Mouse (Mus musculus) liver, embryonic 13.5 days (tissue): ENCODE results near the gene Tex22. TPM values are rescaled to one million over a fixed set of nuclear protein-coding genes. Genes with fewer than 3 reads are reported as not detected.

ENCODE experiments used
- ATAC-seq: fragments of 200-750 bp; cut with Nextera tagmentation; 2 replicates; pipeline ENCODE4 v1.8.0; 2017; ENCODE audit warnings: low read depth, mild to moderate bottlenecking, moderate number of reproducible peaks, moderate library complexity
- DNase-seq: peaks from one replicate; pipeline ENCODE4 v3.0.0; 2022
- H3K27ac ChIP-seq: fragments of 300-500 bp; sonication (generic); 2 replicates; pipeline ENCODE4 v1.5.1; 2015; ENCODE audit warnings: moderate library complexity, mild to moderate bottlenecking, inconsistent platforms
- H3K27me3 ChIP-seq: fragments of 300-500 bp; sonication (generic); 2 replicates; pipeline ENCODE4 v1.6.1; 2015; ENCODE audit warnings: mild to moderate bottlenecking, inconsistent platforms
- H3K36me3 ChIP-seq: fragments of 300-500 bp; sonication (generic); 2 replicates; pipeline ENCODE4 v1.6.1; 2015; ENCODE audit warnings: mild to moderate bottlenecking, inconsistent platforms
- H3K4me1 ChIP-seq: fragments of 300-500 bp; sonication (generic); replicated peaks from 2 replicates; pipeline ENCODE4 v1.6.1; 2015; ENCODE audit warnings: inconsistent platforms
- H3K4me2 ChIP-seq: fragments of 300-500 bp; sonication (generic); 2 replicates; pipeline ENCODE4 v1.6.1; 2015; ENCODE audit warnings: inconsistent platforms, mild to moderate bottlenecking, moderate library complexity
- H3K4me3 ChIP-seq: fragments of 300-500 bp; sonication (generic); replicated peaks from 2 replicates; pipeline ENCODE4 v1.5.1; 2015; ENCODE audit warnings: mild to moderate bottlenecking, inconsistent platforms
- H3K9ac ChIP-seq: fragments of 300-500 bp; sonication (generic); 2 replicates; pipeline ENCODE4 v1.6.1; 2015; ENCODE audit warnings: mild to moderate bottlenecking, inconsistent platforms
- H3K9me3 ChIP-seq: fragments of 300-500 bp; sonication (generic); replicated peaks from 2 replicates; pipeline ENCODE4 v1.6.1; 2016; ENCODE audit warnings: inconsistent platforms
- WGBS: fragments of 180-500 bp; shearing (Covaris S2); methylation state at CpG from one replicate; pipeline ENCODE4 v1.1.7; 2015; ENCODE audit not compliant: insufficient replicate concordance; 5-methylcytosine and 5-hydroxymethylcytosine counted together
- polyA plus RNA-seq: library from polyadenylated mRNA; unstranded; fragments of >200 nt; fragmentation: Nextera tagmentation; extraction: Ambion mirVana; gene quantifications from 2 replicates; pipeline ENCODE4 v1.2.1, GENCODE M21; 2015

Gene Tex22
- polyA plus RNA-seq, 1 experiment from 2014 or later: not detected

- no peak overlapping the region for H3K4me2 ChIP-seq
- H3K4me1 ChIP-seq: no peaks in the 10 kb centered on the region
- no peak overlapping the region for H3K27ac ChIP-seq
- no peaks in the 10 kb centered on the region for H3K36me3 ChIP-seq
- DNase-seq (no peak), ATAC-seq (no peak)
- H3K4me3 ChIP-seq: no peak overlapping the region
- H3K9me3 ChIP-seq: no peaks in the 10 kb centered on the region
- H3K27me3 ChIP-seq: peaks cover 20% of the 10 kb centered on the region; the same call in 1 of the 2 replicates
- WGBS: 64% methylated on average over 6 of the region's 6 CpGs
- H3K9ac ChIP-seq: no peak overlapping the region
These were observed 14.8 kb downstream of the Tex22 start for GRCm38 (mm10) chr12:113089107-113089506.

- Histone ChIP-seq H3K9me3 (no peaks in the 10 kb centered on the region), H3K27ac (no peak overlapping the region), H3K36me3 (no peaks in the 10 kb centered on the region), H3K4me1 (no peaks in the 10 kb centered on the region), H3K4me2 (no peak overlapping the region), H3K4me3 (no peak overlapping the region), H3K27me3 (peaks cover 20% of the 10 kb centered on the region; the same call in 1 of the 2 replicates), H3K9ac (no peak overlapping the region)
- DNase-seq (no peak), ATAC-seq (0 out of 2 replicates have a peak, but pooled peaks have one; percentile 11)
- 75% methylated on average over 17 of the region's 17 CpGs for WGBS
These were observed 15.8 kb downstream of the Tex22 start for GRCm38 (mm10) chr12:113090053-113090452.

GRCm38 (mm10) chr12:113097040-113097439, 22.7 kb downstream of the Tex22 start:
- Histone ChIP-seq H3K27me3 (peaks cover 12% of the 10 kb centered on the region; the same call in 1 of the 2 replicates), H3K9me3 (no peaks in the 10 kb centered on the region), H3K4me1 (peaks cover 45% of the 10 kb centered on the region), H3K4me2 (no peak overlapping the region; the same call in 1 of the 2 replicates), H3K9ac (peak overlapping the region; percentile 92; the same call in 1 of the 2 replicates), H3K4me3 (0 out of 2 replicates have a peak overlapping the region, but pooled peaks have one; percentile 80), H3K27ac (no peak overlapping the region), H3K36me3 (no peaks in the 10 kb centered on the region; the same call in 1 of the 2 replicates)
- DNase-seq: no peak
- 71% methylated on average over 5 of the region's 5 CpGs for WGBS
- ATAC-seq: no peak

GRCm38 (mm10) chr12:113097749-113098281, 23.5 kb downstream of the Tex22 start, which contains the start of gene Mta1:
Mta1 (plus strand) TSS chr12:113098278.
- no peaks in the 10 kb centered on the region for H3K9me3 ChIP-seq
- WGBS: 5% methylated on average over 36 of the region's 53 CpGs
- peaks cover 12% of the 10 kb centered on the region; the same call in 1 of the 2 replicates for H3K27me3 ChIP-seq
- peak within 1 kb of the TSS; percentile 80 for H3K4me3 ChIP-seq
- peaks cover 2% of the 10 kb centered on the region; the same call in 1 of the 2 replicates for H3K36me3 ChIP-seq
- peaks cover 53% of the 10 kb centered on the region for H3K4me1 ChIP-seq
- ATAC-seq: peak; percentile 75
- DNase-seq: peak; percentile 22
- H3K4me2 ChIP-seq: peak within 1 kb of the TSS; percentile 85
- peak within 1 kb of the TSS; percentile 82 for H3K27ac ChIP-seq
- peak within 1 kb of the TSS; percentile 92 for H3K9ac ChIP-seq

- peak; percentile 18; the same call in 1 of the 2 replicates for ATAC-seq
These were observed 24.3 kb downstream of the Tex22 start for GRCm38 (mm10) chr12:113098530-113099151.

GRCm38 (mm10) chr12:113099470-113100237, 25.4 kb downstream of the Tex22 start:
- peaks cover 71% of the 10 kb centered on the region for H3K4me1 ChIP-seq

More at GRCm38 (mm10) chr12:113098530-113099151, 24.3 kb downstream of the Tex22 start:
- Histone ChIP-seq H3K27ac (peak overlapping the region; percentile 82), H3K27me3 (peaks cover 12% of the 10 kb centered on the region; the same call in 1 of the 2 replicates), H3K36me3 (peaks cover 8% of the 10 kb centered on the region; the same call in 1 of the 2 replicates), H3K4me2 (peak overlapping the region; percentile 85), H3K4me3 (peak overlapping the region; percentile 80), H3K9me3 (no peaks in the 10 kb centered on the region), H3K4me1 (peaks cover 61% of the 10 kb centered on the region), H3K9ac (peak overlapping the region; percentile 92)
- under 1% methylated on average over 42 of the region's 60 CpGs for WGBS
- DNase-seq: peak; percentile 14

GRCm38 (mm10) chr12:113100448-113101076, 26.3 kb downstream of the Tex22 start:
- peaks cover 12% of the 10 kb centered on the region; the same call in 1 of the 2 replicates for H3K27me3 ChIP-seq
- ATAC-seq (no peak), DNase-seq (no peak)
- peaks cover 9% of the 10 kb centered on the region; the same call in 1 of the 2 replicates for H3K36me3 ChIP-seq
- peak overlapping the region; percentile 92; the same call in 1 of the 2 replicates for H3K9ac ChIP-seq
- H3K4me1 ChIP-seq: peaks cover 79% of the 10 kb centered on the region
- no peaks in the 10 kb centered on the region for H3K9me3 ChIP-seq
- 73% methylated on average over 5 of the region's 5 CpGs for WGBS
- H3K4me3 ChIP-seq: no peak overlapping the region
- peak overlapping the region; percentile 82 for H3K27ac ChIP-seq
- peak overlapping the region; percentile 85 for H3K4me2 ChIP-seq

More at GRCm38 (mm10) chr12:113099470-113100237, 25.4 kb downstream of the Tex22 start:
- Histone ChIP-seq H3K4me2 (peak overlapping the region; percentile 85), H3K27ac (peak overlapping the region; percentile 82), H3K27me3 (peaks cover 12% of the 10 kb centered on the region; the same call in 1 of the 2 replicates), H3K9me3 (no peaks in the 10 kb centered on the region), H3K4me3 (peak overlapping the region; percentile 80), H3K36me3 (peaks cover 8% of the 10 kb centered on the region; the same call in 1 of the 2 replicates), H3K9ac (peak overlapping the region; percentile 92)
- no peak for DNase-seq
- 10% methylated on average over 6 of the region's 6 CpGs for WGBS
- peak; percentile 13 for ATAC-seq

GRCm38 (mm10) chr12:113101251-113101960, 27.1 kb downstream of the Tex22 start:
- Histone ChIP-seq H3K36me3 (peaks cover 11% of the 10 kb centered on the region; the same call in 1 of the 2 replicates), H3K4me1 (peaks cover 87% of the 10 kb centered on the region), H3K27me3 (peaks cover 10% of the 10 kb centered on the region; the same call in 1 of the 2 replicates), H3K27ac (peak overlapping the region; percentile 82), H3K4me3 (no peak overlapping the region), H3K9me3 (no peaks in the 10 kb centered on the region), H3K9ac (no peak overlapping the region), H3K4me2 (no peak overlapping the region)
- no peak for ATAC-seq
- no peak for DNase-seq
- WGBS: 73% methylated on average over 9 of the region's 9 CpGs

GRCm38 (mm10) chr12:113102461-113102860, 28.2 kb downstream of the Tex22 start:
- Histone ChIP-seq H3K27me3 (0 out of 2 replicates have a peak, but pooled peaks cover 2% of the 10 kb centered on the region), H3K4me3 (no peak overlapping the region), H3K36me3 (peaks cover 11% of the 10 kb centered on the region; the same call in 1 of the 2 replicates), H3K9me3 (no peaks in the 10 kb centered on the region), H3K4me1 (peaks cover 92% of the 10 kb centered on the region), H3K27ac (peak overlapping the region; percentile 82; the same call in 1 of the 2 replicates), H3K9ac (no peak overlapping the region), H3K4me2 (no peak overlapping the region)
- peak; percentile 48 for DNase-seq
- 54% methylated on average over 6 of the region's 6 CpGs for WGBS
- 0 out of 2 replicates have a peak, but pooled peaks have one; percentile 9 for ATAC-seq
